Mouse (Mus musculus): ENCODE measurements around the gene Elmo3.

- TF ChIP-seq EP300 (IDR thresholded peaks at IDR 0.05; ENCODE audit: low read depth) (no peak), CTCF (IDR thresholded peaks at IDR 0.05; ENCODE audit: low read depth) (no peak)
These were observed 6.3 kb downstream of the Elmo3 start for GRCm38 (mm10) chr8:105311718-105312117.
